Mouse (Mus musculus): ENCODE data around the gene Prkar1b.

- no peak for TF ChIP-seq CTCF (conservative IDR thresholded peaks at IDR 0.05; ENCODE audit: low read length)
- TF ChIP-seq POU5F1 (IDR thresholded peaks at IDR 0.05; ENCODE audit: borderline replicate concordance, low read length) = no peak
These were observed 49.8 kb upstream of the Prkar1b start for GRCm38 (mm10) chr5:139199636-139199994.
